Mouse (Mus musculus) naive thymus-derived CD4-positive, alpha-beta T cell, adult 2 months (primary cell): ENCODE data around the gene Abcb11.

ENCODE experiments used
- DNase-seq: peaks from one replicate; pipeline ENCODE4 v3.0.0-alpha.2; 2011; ENCODE audit warnings: low read depth

The Abcb11 gene

DNA sequence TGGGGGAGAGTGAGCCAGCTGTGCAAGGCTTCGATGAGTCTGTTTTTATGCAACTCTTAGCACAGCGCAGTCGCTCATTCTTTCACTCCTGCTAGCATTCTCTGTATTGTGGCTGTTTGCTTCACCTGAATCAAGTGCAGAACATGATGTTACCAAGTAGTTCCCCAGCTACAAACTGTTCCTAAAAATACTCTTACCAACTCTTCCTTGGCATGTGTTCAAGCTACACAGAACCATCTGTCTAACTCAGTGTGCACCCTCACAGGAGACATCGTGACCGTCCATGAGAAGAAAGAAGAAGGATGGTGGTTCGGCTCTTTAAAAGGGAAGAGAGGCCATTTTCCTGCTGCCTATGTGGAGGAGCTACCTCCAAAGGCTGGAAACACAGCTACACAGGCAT is 153.7 kb downstream of the Abcb11 start:
- no peak for DNase-seq
